Mouse (Mus musculus): ENCODE results near the gene Olfr914. TPM values are rescaled to one million over a fixed set of nuclear protein-coding genes. Genes with fewer than 3 reads are reported as not detected.

Gene Olfr914
- polyA plus RNA-seq (2015; fragmentation: Nextera tagmentation; extraction: Ambion mirVana) = not detected in 2 replicates

DNA sequence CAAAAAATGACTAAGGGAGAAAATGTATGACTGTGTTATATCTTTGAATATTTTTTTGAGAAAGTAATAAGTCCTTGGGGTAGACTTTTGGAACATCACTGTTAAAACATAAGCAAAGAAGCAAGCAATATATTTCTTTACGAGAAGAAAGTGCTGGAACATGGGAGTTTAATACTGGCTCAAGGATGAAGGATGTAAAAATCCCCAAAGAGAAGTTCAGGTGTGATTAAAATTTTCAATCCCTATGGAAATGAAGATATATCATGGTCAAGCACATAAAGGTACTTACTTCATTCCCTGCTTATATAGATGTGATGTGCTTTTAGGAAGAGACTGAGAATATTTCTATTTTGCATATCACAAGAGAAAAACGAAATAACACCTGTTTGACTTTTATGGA is at the start of gene Olfr914:
Gene Olfr914, plus strand, starts transcription at position 301 of the 400 bp plus-strand sequence.
- Histone ChIP-seq H3K27ac (no peak within 1 kb of the TSS), H3K4me3 (no peak within 1 kb of the TSS), H3K9me3 (no peaks in the 10 kb centered on the region), H3K4me2 (no peak within 1 kb of the TSS), H3K4me1 (replicated peaks) (no peaks in the 10 kb centered on the region), H3K9ac (no peak within 1 kb of the TSS), H3K36me3 (no peaks in the 10 kb centered on the region), H3K27me3 (no peaks in the 10 kb centered on the region)
- WGBS = 77% methylated on average over 2 of the region's 2 CpGs
- no peak for ATAC-seq (ENCODE audit: low FRiP score)

DNA sequence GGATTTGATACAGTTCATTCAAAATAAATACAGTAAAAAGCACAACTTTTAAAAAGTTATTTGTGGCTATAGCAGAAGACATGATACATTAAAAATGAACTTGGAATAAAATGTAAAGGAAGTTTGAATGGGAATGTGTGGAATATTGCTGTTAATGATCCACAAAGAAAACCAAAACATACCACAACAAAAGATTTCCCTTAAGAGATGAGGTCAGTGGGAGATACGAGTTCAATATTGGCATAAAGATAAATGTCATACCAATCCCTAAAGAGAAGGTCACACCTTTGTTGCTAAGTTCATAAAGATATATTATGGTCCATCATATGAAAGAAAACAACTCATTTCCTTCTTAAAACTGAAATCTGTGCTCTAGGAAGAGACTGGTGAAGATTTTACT is 25.0 kb upstream of the Olfr914 start, which contains the start of gene Olfr912:
Gene Olfr912, plus strand, starts transcription at position 301 of the 400 bp plus-strand sequence.
- no peaks in the 10 kb centered on the region for H3K9me3 ChIP-seq
- no peaks in the 10 kb centered on the region for H3K4me1 ChIP-seq (replicated peaks)
- no peak within 1 kb of the TSS for H3K4me2 ChIP-seq
- no peak within 1 kb of the TSS for H3K27ac ChIP-seq
- H3K36me3 ChIP-seq = no peaks in the 10 kb centered on the region
- no peak within 1 kb of the TSS for H3K4me3 ChIP-seq
- H3K9ac ChIP-seq = no peak within 1 kb of the TSS
- no peaks in the 10 kb centered on the region for H3K27me3 ChIP-seq
- WGBS = 86% methylated on average over 1 of the region's 1 CpGs
- ATAC-seq (ENCODE audit: low FRiP score) = no peak

DNA sequence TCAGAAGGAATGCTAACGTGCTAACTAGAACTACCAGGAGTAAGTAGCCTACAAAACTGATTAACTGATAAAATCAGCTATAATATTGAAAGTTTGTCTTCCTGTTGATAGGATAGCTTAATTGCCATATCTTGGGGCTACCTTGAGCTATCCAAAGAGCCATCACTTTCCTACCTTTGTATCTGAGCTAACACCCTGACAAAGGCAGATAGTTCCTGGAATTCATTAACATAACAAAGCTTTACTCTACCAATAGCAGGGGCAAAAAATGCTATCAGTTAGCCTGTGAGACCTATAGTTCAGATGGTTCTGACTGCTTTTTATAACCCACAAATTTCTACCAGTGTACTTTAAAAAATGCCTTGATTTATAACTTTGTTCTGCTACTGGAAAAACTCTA is 13.8 kb upstream of the Olfr914 start:
- H3K4me2 ChIP-seq = no peak overlapping the region
- no peaks in the 10 kb centered on the region for H3K4me1 ChIP-seq (replicated peaks)
- no peak overlapping the region for H3K27ac ChIP-seq
- no peak overlapping the region for H3K4me3 ChIP-seq
- H3K9me3 ChIP-seq = no peaks in the 10 kb centered on the region
- no peak overlapping the region for H3K9ac ChIP-seq
- no peaks in the 10 kb centered on the region for H3K27me3 ChIP-seq
- 46% methylated on average over 1 of the region's 1 CpGs for WGBS
- H3K36me3 ChIP-seq = no peaks in the 10 kb centered on the region
- ATAC-seq (ENCODE audit: low FRiP score) = no peak

DNA sequence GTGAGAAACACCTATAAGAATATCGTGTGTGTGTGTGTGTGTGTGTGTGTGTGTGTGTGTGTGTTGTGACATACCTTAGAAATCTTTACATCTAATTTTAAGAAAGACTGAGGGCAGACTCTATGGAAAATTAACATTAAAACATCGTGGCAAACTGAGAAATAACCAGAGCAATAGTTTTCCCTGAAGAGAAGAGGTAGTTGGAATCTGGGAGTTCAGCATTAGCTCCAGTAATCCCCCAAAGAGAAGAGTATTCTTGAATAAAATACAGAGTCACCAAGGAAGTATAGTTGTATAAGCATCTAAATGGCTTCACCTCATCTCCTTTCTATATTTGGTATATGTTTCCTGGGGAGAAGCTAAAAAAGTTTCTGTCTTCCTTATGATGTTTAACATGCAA is 12.4 kb upstream of the Olfr914 start, which contains the start of gene Olfr913:
Gene Olfr913, plus strand, starts transcription at position 301 of the 400 bp plus-strand sequence.
- 57% methylated on average over 2 of the region's 2 CpGs for WGBS
- H3K9me3 ChIP-seq = no peaks in the 10 kb centered on the region
- ATAC-seq (ENCODE audit: low FRiP score) = no peak
- no peaks in the 10 kb centered on the region for H3K36me3 ChIP-seq
- no peaks in the 10 kb centered on the region for H3K4me1 ChIP-seq (replicated peaks)
- no peak within 1 kb of the TSS for H3K4me3 ChIP-seq
- H3K27me3 ChIP-seq = no peaks in the 10 kb centered on the region
- H3K9ac ChIP-seq = no peak within 1 kb of the TSS
- no peak within 1 kb of the TSS for H3K27ac ChIP-seq
- no peak within 1 kb of the TSS for H3K4me2 ChIP-seq

DNA sequence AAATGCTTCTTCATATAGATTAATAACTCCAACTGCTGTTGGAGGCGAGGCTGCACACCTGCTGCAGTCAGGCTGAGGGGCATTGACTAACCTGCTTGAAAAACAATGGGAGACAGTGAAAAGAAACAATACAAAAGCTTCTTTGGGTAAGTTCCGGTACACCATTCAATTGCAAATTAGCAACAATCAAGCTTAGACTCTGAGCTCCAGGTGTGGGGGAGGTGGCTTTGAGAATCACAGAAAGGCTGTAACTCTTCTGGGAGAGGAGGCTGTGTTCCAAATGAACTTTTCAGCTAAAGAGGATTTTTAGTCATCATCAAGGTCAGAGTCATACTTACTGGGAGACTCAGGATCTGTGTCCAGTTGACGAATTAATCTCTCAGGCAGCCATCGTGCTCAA is 27.5 kb downstream of the Olfr914 start:
- H3K4me1 ChIP-seq (replicated peaks) = no peaks in the 10 kb centered on the region
- no peak overlapping the region for H3K4me2 ChIP-seq
- no peaks in the 10 kb centered on the region for H3K36me3 ChIP-seq
- 83% methylated on average over 4 of the region's 4 CpGs for WGBS
- H3K27ac ChIP-seq = no peak overlapping the region
- no peaks in the 10 kb centered on the region for H3K27me3 ChIP-seq
- no peak overlapping the region for H3K4me3 ChIP-seq
- H3K9ac ChIP-seq = no peak overlapping the region
- peaks cover 3% of the 10 kb centered on the region; the same call in 1 of the 2 replicates for H3K9me3 ChIP-seq
- ATAC-seq (ENCODE audit: low FRiP score) = no peak

DNA sequence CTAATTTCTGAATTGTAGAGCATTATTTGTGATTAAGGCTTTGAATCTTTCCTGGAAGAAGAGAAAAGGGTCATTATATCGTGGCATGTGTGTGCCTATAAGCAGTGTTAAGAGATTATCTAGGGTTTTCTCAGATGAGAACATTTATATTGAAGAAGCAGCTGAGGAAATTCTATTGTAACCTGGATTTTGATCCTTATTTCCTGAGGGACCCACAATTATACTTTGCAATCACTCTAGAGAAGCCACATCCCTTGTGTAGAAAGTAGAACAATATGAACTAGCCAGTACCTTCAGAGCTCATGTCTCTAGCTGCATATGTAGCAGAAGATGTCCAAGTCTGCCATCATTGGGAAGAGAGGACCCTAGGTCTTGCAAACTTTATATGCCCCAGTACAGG is 54.9 kb downstream of the Olfr914 start, which contains the start of gene Olfr916:
Gene Olfr916, minus strand, starts transcription at position 101 of the 400 bp plus-strand sequence.
- no peaks in the 10 kb centered on the region for H3K36me3 ChIP-seq
- no peak within 1 kb of the TSS for H3K9ac ChIP-seq
- H3K27ac ChIP-seq = no peak within 1 kb of the TSS
- no peaks in the 10 kb centered on the region for H3K4me1 ChIP-seq (replicated peaks)
- no peak within 1 kb of the TSS for H3K4me3 ChIP-seq
- no peak for ATAC-seq (ENCODE audit: low FRiP score)
- 63% methylated on average over 1 of the region's 1 CpGs for WGBS
- H3K27me3 ChIP-seq = no peaks in the 10 kb centered on the region
- no peak within 1 kb of the TSS for H3K4me2 ChIP-seq
- H3K9me3 ChIP-seq = no peaks in the 10 kb centered on the region

Other genes starting within 250 kb of the Olfr914 start
- not detected in 2 replicates for gene Olfr250, start 238.2 kb upstream of the Olfr914 start, polyA plus RNA-seq (2015; fragmentation: Nextera tagmentation; extraction: Ambion mirVana)
- not detected in 2 replicates for gene Olfr251, start 228.0 kb upstream of the Olfr914 start, polyA plus RNA-seq (2015; fragmentation: Nextera tagmentation; extraction: Ambion mirVana)
- not detected in 2 replicates for gene Olfr147, start 203.4 kb upstream of the Olfr914 start, polyA plus RNA-seq (2015; fragmentation: Nextera tagmentation; extraction: Ambion mirVana)
- gene Olfr901, start 175.6 kb upstream of the Olfr914 start, polyA plus RNA-seq (2015; fragmentation: Nextera tagmentation; extraction: Ambion mirVana) = not detected in 2 replicates
- not detected in 2 replicates for gene Olfr902, start 157.4 kb upstream of the Olfr914 start, polyA plus RNA-seq (2015; fragmentation: Nextera tagmentation; extraction: Ambion mirVana)
- gene Olfr904, start 142.0 kb upstream of the Olfr914 start, polyA plus RNA-seq (2015; fragmentation: Nextera tagmentation; extraction: Ambion mirVana) = not detected in 2 replicates
- not detected in 2 replicates for gene Olfr905, start 134.0 kb upstream of the Olfr914 start, polyA plus RNA-seq (2015; fragmentation: Nextera tagmentation; extraction: Ambion mirVana)
- not detected in 2 replicates for gene Olfr906, start 118.0 kb upstream of the Olfr914 start, polyA plus RNA-seq (2015; fragmentation: Nextera tagmentation; extraction: Ambion mirVana)
- gene Olfr907, start 109.3 kb upstream of the Olfr914 start, polyA plus RNA-seq (2015; fragmentation: Nextera tagmentation; extraction: Ambion mirVana) = not detected in 2 replicates
- not detected in 2 replicates for gene Olfr911-ps1, start 83.5 kb upstream of the Olfr914 start, polyA plus RNA-seq (2015; fragmentation: Nextera tagmentation; extraction: Ambion mirVana)
- not detected in 2 replicates for gene Olfr910, start 67.3 kb upstream of the Olfr914 start, polyA plus RNA-seq (2015; fragmentation: Nextera tagmentation; extraction: Ambion mirVana)
- not detected in 2 replicates for gene Olfr912, start 24.9 kb upstream of the Olfr914 start, polyA plus RNA-seq (2015; fragmentation: Nextera tagmentation; extraction: Ambion mirVana)
- gene Olfr913, start 12.3 kb upstream of the Olfr914 start, polyA plus RNA-seq (2015; fragmentation: Nextera tagmentation; extraction: Ambion mirVana) = not detected in 2 replicates
- not detected in 2 replicates for gene Olfr916, start 54.8 kb downstream of the Olfr914 start, polyA plus RNA-seq (2015; fragmentation: Nextera tagmentation; extraction: Ambion mirVana)
- not detected in 2 replicates for gene Olfr917, start 60.7 kb downstream of the Olfr914 start, polyA plus RNA-seq (2015; fragmentation: Nextera tagmentation; extraction: Ambion mirVana)
- not detected in 2 replicates for gene Olfr918, start 69.5 kb downstream of the Olfr914 start, polyA plus RNA-seq (2015; fragmentation: Nextera tagmentation; extraction: Ambion mirVana)
- not detected in 2 replicates for gene Olfr919, start 98.6 kb downstream of the Olfr914 start, polyA plus RNA-seq (2015; fragmentation: Nextera tagmentation; extraction: Ambion mirVana)
- 8.6 and 9.1 TPM in 2 replicates for gene Vwa5a, start 113.2 kb downstream of the Olfr914 start, polyA plus RNA-seq (2015; fragmentation: Nextera tagmentation; extraction: Ambion mirVana)
- gene Olfr920, start 147.2 kb downstream of the Olfr914 start, polyA plus RNA-seq (2015; fragmentation: Nextera tagmentation; extraction: Ambion mirVana) = not detected in 2 replicates
- not detected in 2 replicates for gene Olfr921, start 168.0 kb downstream of the Olfr914 start, polyA plus RNA-seq (2015; fragmentation: Nextera tagmentation; extraction: Ambion mirVana)
- gene Olfr922, start 209.5 kb downstream of the Olfr914 start, polyA plus RNA-seq (2015; fragmentation: Nextera tagmentation; extraction: Ambion mirVana) = not detected in 2 replicates
- gene Olfr923, start 221.4 kb downstream of the Olfr914 start, polyA plus RNA-seq (2015; fragmentation: Nextera tagmentation; extraction: Ambion mirVana) = not detected in 2 replicates
- gene Olfr924, start 239.3 kb downstream of the Olfr914 start, polyA plus RNA-seq (2015; fragmentation: Nextera tagmentation; extraction: Ambion mirVana) = not detected in 2 replicates
- not detected in 2 replicates for gene Olfr26, start 250.0 kb downstream of the Olfr914 start, polyA plus RNA-seq (2015; fragmentation: Nextera tagmentation; extraction: Ambion mirVana)

Measured in hindbrain, embryonic 13.5 days (tissue).